Mouse (Mus musculus) cerebellum, adult 8-10 months (tissue): ENCODE measurements at regions not wholly inside any gene's neighbourhood (a gene's known extent, or its start where the extent isn't known, plus 50 kb on each side); places are given as distances from the start of the nearest gene placed in this dataset.

Experiments
- DNase-seq: peaks from one replicate; pipeline ENCODE4 v3.0.0; 2022

DNA sequence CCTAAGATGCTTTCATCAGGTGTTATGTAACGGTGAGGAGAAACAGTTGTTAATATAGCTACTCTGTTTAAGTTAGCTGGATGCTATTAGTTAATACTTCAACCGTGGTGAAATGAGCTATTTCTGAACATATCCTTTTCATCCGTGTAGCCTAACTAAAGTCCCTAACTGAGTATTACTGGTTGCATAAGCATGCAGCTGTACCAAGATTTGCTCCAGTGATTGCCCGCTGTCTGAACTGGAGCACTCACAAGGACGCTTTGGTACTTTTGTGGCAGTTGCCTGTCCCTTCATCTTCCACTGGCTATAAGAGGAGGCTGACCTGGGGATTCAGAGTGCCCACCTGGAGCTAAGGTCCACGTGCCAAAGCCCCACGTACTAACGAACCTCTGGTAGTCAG lies 65.3 kb upstream of the Lnx1 start:
- no peak for DNase-seq

- no peak for DNase-seq
Measured at GRCm38 (mm10) chr5:74766211-74766610, 63.5 kb upstream of the Lnx1 start.

GRCm38 (mm10) chr5:74765061-74765767 lies 62.5 kb upstream of the Lnx1 start:
- DNase-seq = peak; percentile 2

- no peak for DNase-seq
Measured at GRCm38 (mm10) chr5:74757557-74757956, 54.8 kb upstream of the Lnx1 start.

DNA sequence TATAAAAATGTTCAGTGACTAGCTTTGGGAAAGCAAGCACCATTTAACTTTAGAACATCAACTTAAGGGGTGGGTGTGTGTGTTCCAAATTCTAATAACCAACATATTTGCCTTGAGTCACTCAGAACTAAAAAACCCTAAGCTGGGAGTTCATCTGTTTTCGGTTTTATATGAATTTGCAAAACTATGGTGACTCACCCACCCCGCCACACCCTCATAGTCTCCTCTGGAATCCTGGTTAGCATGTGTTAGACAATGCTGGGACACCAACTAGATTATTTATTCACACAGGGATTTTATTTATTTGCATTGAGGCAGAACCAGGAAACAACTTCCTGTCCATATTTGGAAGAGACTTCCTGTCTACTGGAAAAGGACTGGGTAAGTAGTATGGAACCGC lies 50.2 kb upstream of the Lnx1 start:
- DNase-seq = no peak
